Mouse (Mus musculus): ENCODE results near the gene Pknox2. TPM values are rescaled to one million over a fixed set of nuclear protein-coding genes. Genes with fewer than 3 reads are reported as not detected.

Gene Pknox2
- total RNA-seq, 1 experiment, result 1.8 TPM

GRCm38 (mm10) chr9:37053601-37054512 is 93.3 kb downstream of the Pknox2 start:
- H3K4me3 ChIP-seq (ENCODE audit: insufficient read depth in 1 of 2, low read depth in 1 of 2, low read length in 2 of 2, poor library complexity in 1 of 2, severe bottlenecking in 1 of 2), result peak overlapping the region; percentile 9 to 38; a peak in 3 of 4 replicates
- DNase-seq (ENCODE audit: low read depth, low spot score), result peak; percentile 69
- H3K27ac ChIP-seq (ENCODE audit: insufficient read depth, low read depth, low read length, poor library complexity, severe bottlenecking), result peak overlapping the region; percentile 50
- no peaks in the 10 kb centered on the region for H3K36me3 ChIP-seq (ENCODE audit: control insufficient read depth, insufficient read depth, low read length, poor library complexity, severe bottlenecking)
- TF ChIP-seq MAFK (IDR thresholded peaks at IDR 0.05; ENCODE audit: insufficient read depth, low read depth, low read length) (no peak), ZC3H11A (IDR thresholded peaks at IDR 0.05; ENCODE audit: borderline replicate concordance, low read depth, low read length) (no peak), ZNF384 (IDR thresholded peaks at IDR 0.05; ENCODE audit: low read depth, low read length) (no peak), HCFC1 (IDR thresholded peaks at IDR 0.05; ENCODE audit: borderline replicate concordance, insufficient read depth, low read length) (no peak), CHD2 (IDR thresholded peaks at IDR 0.05; ENCODE audit: low read depth, low read length) (no peak)
- in situ Hi-C loops (cut with MboI; ENCODE audit: low sequenced_read_pairs in 2 of 2, unreplicated experiment in 2 of 2), result no loop called here
- H3K9ac ChIP-seq (ENCODE audit: insufficient read depth, low read depth, low read length, poor library complexity, severe bottlenecking), result peak overlapping the region; percentile 12; the same call in 1 of the 2 replicates
- H3K4me1 ChIP-seq (ENCODE audit: control insufficient read depth in 2 of 2, insufficient read depth in 2 of 2, low read length in 2 of 2, poor library complexity in 1 of 2), result peaks cover 8 to 26% of the 10 kb centered on the region in 2 experiments; a peak in 3 of 4 replicates
- H3K9me3 ChIP-seq (ENCODE audit: control insufficient read depth, insufficient read depth, low read depth, low read length), result no peaks in the 10 kb centered on the region

- DNase-seq (ENCODE audit: low read depth, low spot score), result no peak
- no peaks in the 10 kb centered on the region for H3K9me3 ChIP-seq (ENCODE audit: control insufficient read depth, insufficient read depth, low read depth, low read length)
- TF ChIP-seq ZC3H11A (IDR thresholded peaks at IDR 0.05; ENCODE audit: borderline replicate concordance, low read depth, low read length) (no peak), CHD2 (IDR thresholded peaks at IDR 0.05; ENCODE audit: low read depth, low read length) (no peak), HCFC1 (IDR thresholded peaks at IDR 0.05; ENCODE audit: borderline replicate concordance, insufficient read depth, low read length) (no peak), ZNF384 (IDR thresholded peaks at IDR 0.05; ENCODE audit: low read depth, low read length) (no peak), MAFK (IDR thresholded peaks at IDR 0.05; ENCODE audit: insufficient read depth, low read depth, low read length) (no peak)
These were observed 94.2 kb downstream of the Pknox2 start for GRCm38 (mm10) chr9:37053041-37053440.

GRCm38 (mm10) chr9:37051669-37052068 is 95.5 kb downstream of the Pknox2 start:
- TF ChIP-seq ZNF384 (IDR thresholded peaks at IDR 0.05; ENCODE audit: low read depth, low read length), result no peak
- no peak for TF ChIP-seq HCFC1 (IDR thresholded peaks at IDR 0.05; ENCODE audit: borderline replicate concordance, insufficient read depth, low read length)
- TF ChIP-seq CHD2 (IDR thresholded peaks at IDR 0.05; ENCODE audit: low read depth, low read length), result no peak
- no peak for TF ChIP-seq ZC3H11A (IDR thresholded peaks at IDR 0.05; ENCODE audit: borderline replicate concordance, low read depth, low read length)
- no peak for TF ChIP-seq MAFK (IDR thresholded peaks at IDR 0.05; ENCODE audit: insufficient read depth, low read depth, low read length)
- Histone ChIP-seq H3K9ac (ENCODE audit: insufficient read depth, low read depth, low read length, poor library complexity, severe bottlenecking) (no peak overlapping the region), H3K4me3 (ENCODE audit: insufficient read depth in 1 of 2, low read depth in 1 of 2, low read length in 2 of 2, poor library complexity in 1 of 2, severe bottlenecking in 1 of 2) (no peak overlapping the region), H3K9me3 (ENCODE audit: control insufficient read depth, insufficient read depth, low read depth, low read length) (no peaks in the 10 kb centered on the region), H3K36me3 (ENCODE audit: control insufficient read depth, insufficient read depth, low read length, poor library complexity, severe bottlenecking) (no peaks in the 10 kb centered on the region), H3K27ac (ENCODE audit: insufficient read depth, low read depth, low read length, poor library complexity, severe bottlenecking) (no peak overlapping the region), H3K4me1 (ENCODE audit: control insufficient read depth in 2 of 2, insufficient read depth in 2 of 2, low read length in 2 of 2, poor library complexity in 1 of 2) (peaks cover 8 to 30% of the 10 kb centered on the region in 2 experiments; a peak in 3 of 4 replicates)
- in situ Hi-C loops (cut with MboI; ENCODE audit: low sequenced_read_pairs in 2 of 2, unreplicated experiment in 2 of 2), result no loop called here
- no peak for DNase-seq (ENCODE audit: low read depth, low spot score)

More at GRCm38 (mm10) chr9:37053041-37053440, 94.2 kb downstream of the Pknox2 start:
- Histone ChIP-seq H3K9ac (ENCODE audit: insufficient read depth, low read depth, low read length, poor library complexity, severe bottlenecking) (no peak overlapping the region), H3K4me1 (ENCODE audit: control insufficient read depth in 2 of 2, insufficient read depth in 2 of 2, low read length in 2 of 2, poor library complexity in 1 of 2) (peaks cover 8 to 28% of the 10 kb centered on the region in 2 experiments; a peak in 3 of 4 replicates), H3K4me3 (ENCODE audit: insufficient read depth in 1 of 2, low read depth in 1 of 2, low read length in 2 of 2, poor library complexity in 1 of 2, severe bottlenecking in 1 of 2) (no peak overlapping the region), H3K27ac (ENCODE audit: insufficient read depth, low read depth, low read length, poor library complexity, severe bottlenecking) (no peak overlapping the region), H3K36me3 (ENCODE audit: control insufficient read depth, insufficient read depth, low read length, poor library complexity, severe bottlenecking) (no peaks in the 10 kb centered on the region)
- in situ Hi-C loops (cut with MboI; ENCODE audit: low sequenced_read_pairs in 2 of 2, unreplicated experiment in 2 of 2), result no loop called here

DNA sequence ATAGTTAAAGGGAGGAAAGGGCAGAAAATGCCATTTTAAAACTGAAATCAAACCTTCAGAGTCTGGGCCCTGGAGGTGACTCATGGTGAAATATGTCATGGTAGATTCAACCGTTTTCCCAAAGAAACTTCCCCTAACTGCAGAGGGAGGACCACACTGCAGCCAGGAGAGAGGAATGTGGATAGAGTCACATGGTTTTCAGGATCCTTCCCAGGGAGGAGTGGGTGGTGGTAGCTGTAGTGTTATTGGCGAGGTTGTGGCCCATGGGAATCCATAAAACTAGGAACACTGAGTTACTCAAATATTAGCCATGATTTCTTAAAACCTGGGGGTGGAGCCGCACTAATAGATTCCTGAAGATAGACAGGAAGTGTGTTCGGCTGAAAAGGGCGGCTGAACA is 99.7 kb downstream of the Pknox2 start:
- in situ Hi-C loops (cut with MboI; ENCODE audit: low sequenced_read_pairs in 2 of 2, unreplicated experiment in 2 of 2), result no loop called here
- TF ChIP-seq CHD2 (IDR thresholded peaks at IDR 0.05; ENCODE audit: low read depth, low read length), result no peak
- no peak for TF ChIP-seq ZC3H11A (IDR thresholded peaks at IDR 0.05; ENCODE audit: borderline replicate concordance, low read depth, low read length)
- TF ChIP-seq HCFC1 (IDR thresholded peaks at IDR 0.05; ENCODE audit: borderline replicate concordance, insufficient read depth, low read length), result no peak
- TF ChIP-seq ZNF384 (IDR thresholded peaks at IDR 0.05; ENCODE audit: low read depth, low read length), result no peak
- no peak for TF ChIP-seq MAFK (IDR thresholded peaks at IDR 0.05; ENCODE audit: insufficient read depth, low read depth, low read length)
- Histone ChIP-seq H3K9me3 (ENCODE audit: control insufficient read depth, insufficient read depth, low read depth, low read length) (no peaks in the 10 kb centered on the region), H3K4me3 (ENCODE audit: insufficient read depth in 1 of 2, low read depth in 1 of 2, low read length in 2 of 2, poor library complexity in 1 of 2, severe bottlenecking in 1 of 2) (no peak overlapping the region), H3K36me3 (ENCODE audit: control insufficient read depth, insufficient read depth, low read length, poor library complexity, severe bottlenecking) (no peaks in the 10 kb centered on the region), H3K4me1 (ENCODE audit: control insufficient read depth in 2 of 2, insufficient read depth in 2 of 2, low read length in 2 of 2, poor library complexity in 1 of 2) (peaks cover 3 to 6% of the 10 kb centered on the region in 2 experiments; a peak in 3 of 4 replicates), H3K27ac (ENCODE audit: insufficient read depth, low read depth, low read length, poor library complexity, severe bottlenecking) (no peak overlapping the region), H3K9ac (ENCODE audit: insufficient read depth, low read depth, low read length, poor library complexity, severe bottlenecking) (no peak overlapping the region)
- DNase-seq (ENCODE audit: low read depth, low spot score), result no peak

Data from ES-E14 (cell line).